Mouse (Mus musculus) frontal cortex, postnatal 10 days (tissue): ENCODE measurements around the gene Fjx1.

Experiments used
- DNase-seq, 2 experiments: peaks; one replicate each; pipeline ENCODE4 v3.0.0; 2022; ENCODE audit warnings: low spot score in 2 of 2, mixed read lengths in 1 of 2

The Fjx1 gene

DNA sequence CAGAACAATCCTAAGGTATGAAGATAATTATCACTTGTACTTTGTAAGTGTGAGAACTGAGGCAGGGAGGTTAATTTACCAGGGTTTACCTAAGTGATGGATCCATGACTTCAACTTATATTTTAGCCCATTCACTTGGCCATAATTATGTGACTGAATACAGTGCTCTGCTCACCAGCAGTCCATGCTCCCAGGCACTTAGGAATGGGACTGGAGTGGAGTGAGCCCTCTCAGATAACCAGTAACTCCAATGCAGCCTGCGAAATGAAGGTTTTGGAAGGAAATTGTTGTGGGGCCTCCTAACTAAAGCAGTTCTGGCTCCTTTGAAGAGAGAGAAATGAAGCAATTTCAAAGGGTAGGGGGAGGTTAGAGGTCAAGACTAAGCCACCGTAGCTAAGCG, 25.9 kb downstream of the Fjx1 start:
- DNase-seq, result no peak

DNA sequence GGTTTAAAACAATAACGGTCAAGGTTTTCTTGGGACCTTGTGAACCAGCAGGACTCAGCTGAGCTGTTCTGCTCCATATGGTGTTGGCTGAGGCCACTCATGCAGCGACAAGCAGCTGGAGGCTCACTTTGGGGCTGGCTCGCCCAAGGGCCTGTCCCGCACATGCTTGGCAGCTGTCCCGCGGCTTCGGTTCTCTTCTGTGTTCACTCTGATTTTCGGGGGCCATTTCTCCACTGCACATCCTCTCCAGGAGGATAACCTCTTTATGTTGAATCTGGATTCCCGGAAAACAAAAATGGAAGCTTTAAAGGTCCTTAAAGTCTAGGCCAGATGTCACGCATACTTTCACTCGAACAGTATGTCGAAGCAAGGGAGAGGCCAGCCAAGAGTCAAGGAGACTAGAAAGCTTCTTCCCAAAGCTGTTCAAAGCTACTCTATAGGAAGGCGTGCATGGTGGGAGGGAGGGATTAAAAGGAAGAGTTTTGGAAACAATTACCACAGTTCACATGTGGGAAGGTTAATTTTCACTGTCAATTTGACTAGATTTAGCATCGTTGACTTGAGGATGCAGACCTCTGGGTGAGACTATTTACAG, 36.1 kb downstream of the Fjx1 start:
- no peak for DNase-seq

DNA sequence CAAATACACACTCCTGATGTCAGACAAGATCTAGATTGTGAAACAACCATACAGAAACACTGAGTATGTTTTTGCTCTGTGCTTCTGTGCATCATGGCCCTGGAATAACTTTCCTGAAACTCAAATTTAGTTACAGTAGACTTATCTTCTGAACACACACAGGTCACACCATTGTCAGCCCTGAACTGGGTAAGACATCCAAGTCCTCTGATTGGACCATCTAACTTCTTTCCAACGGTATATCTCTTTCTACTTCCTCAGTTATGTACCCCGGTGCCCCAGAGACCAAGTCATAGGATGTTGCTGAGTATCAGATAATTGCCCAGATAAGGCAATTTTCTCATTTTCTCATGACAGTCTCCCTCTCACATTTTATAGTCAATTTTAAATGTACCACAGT, 39.6 kb downstream of the Fjx1 start:
- no peak for DNase-seq

DNA sequence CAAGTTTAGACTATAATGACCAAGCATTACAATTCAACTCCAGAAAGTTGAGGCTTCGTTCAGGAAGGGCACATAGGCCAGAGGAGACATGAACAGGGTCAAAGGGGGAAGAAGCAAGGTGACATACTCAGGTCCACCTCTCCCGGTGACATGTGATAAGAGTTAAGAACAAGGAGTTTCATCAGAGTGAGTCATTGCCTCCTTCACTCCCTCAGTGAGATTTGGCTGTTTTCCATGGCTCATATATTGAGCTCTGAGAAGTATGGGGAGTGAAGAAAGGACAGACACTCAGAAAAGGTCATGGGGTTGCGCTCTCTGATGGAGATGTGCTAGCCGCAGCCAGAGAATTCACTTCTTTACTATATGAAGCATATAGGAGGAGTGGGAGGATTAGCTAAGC, 41.7 kb downstream of the Fjx1 start:
- no peak for DNase-seq

DNA sequence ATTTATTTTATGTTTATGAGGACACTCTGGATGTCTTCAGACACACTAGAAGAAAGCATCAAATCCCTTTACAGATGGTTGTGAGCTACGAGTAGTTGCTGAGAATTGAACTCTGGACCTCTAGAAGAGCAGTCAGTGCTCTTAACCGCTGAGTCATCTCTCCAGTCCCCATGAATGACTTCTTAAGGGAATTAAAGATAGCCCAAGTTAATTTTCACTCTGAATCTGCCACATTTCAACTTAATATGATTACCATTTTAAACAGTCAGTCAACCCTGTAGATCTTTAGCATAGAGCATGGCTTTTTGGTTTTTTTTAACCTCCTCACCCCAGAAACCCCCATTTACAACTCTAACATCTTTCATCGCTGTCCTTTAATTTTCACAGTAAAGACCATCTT, 42.6 kb downstream of the Fjx1 start:
- no peak for DNase-seq

DNA sequence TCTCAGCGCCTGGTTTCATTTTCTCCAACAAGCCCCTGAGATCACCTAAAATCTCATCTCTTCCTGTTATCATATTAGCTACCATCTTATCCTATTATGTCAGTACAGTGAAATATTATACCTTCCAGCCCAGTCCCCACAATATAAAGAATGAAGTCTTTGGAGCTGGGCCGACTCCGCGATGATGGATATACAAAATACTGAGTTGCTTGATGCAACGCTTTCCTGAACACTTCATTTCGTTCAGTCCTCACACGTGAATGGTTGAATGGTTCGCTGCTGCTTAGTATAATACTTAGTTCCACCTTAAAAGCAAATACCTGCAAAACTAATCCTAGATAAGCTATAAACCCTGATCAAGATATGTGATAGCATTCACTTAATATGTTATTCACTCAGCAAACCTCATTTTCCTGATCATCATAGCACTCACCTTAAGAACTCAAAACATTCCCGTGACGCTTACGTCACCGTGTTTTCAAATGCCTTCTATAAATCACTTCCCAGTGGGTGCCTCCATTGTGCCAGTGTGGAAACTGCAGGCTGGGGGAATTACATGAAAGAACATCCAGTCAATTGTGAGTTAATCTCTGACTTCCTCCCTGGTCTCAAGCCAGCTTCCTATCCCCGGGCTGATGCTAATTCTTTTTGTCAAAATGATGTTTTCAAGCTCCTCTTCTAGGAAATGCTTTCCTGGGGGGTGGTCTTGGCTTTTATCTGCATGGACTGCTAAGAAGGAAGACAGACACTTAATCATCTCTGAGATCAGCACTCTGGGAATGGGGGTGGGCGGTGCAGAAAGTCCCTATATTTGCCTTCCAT, 44.7 kb downstream of the Fjx1 start, which contains the start of gene Trim44:
TSS of gene Trim44 (minus strand) at position 466 of the 822 bp plus-strand sequence.
- no peak for DNase-seq

DNA sequence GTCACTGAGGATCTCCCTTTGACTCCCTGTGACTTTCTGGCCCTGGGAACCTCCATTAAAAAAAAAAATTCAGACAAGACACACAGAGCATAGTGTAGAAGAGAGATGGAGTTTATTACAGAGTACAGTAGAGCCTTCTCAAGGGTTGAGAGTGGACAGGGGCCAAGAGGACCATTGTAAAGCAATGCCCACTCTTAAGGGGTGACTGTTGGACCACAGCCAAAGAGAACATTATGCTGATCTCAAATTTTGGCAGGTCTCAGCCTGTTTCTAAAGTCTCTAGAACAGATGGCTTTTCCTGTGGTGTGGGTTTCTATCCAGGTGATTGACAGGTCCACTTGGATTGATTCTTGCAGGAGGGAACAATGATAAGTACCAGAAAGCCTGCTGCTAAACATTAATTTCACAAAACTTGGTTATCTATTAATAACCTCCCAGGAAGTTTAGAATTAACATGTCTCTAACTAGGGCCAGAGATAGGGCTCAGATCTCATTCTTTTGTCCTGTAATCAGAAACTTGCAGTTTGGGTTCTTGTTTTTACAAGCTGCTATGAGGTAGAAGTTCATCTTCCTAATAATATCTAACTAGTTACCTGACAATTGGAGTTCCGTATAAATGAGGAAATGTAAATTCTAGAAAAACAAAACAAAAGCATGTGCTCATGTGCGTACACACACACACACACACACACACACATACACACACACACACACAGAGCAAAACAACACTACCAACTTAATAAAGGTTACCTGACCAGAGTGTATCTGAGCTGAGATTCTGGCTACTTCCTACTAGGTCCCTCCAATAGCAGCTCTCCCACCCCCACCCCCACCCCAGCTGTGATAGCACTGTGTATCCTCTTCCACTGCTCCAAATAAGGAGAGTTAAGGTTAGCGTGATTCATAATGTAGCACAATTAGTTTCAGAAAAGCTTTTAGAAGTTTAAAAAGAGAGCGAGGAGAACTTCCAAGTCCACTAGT, 45.7 kb downstream of the Fjx1 start:
- no peak for DNase-seq

DNA sequence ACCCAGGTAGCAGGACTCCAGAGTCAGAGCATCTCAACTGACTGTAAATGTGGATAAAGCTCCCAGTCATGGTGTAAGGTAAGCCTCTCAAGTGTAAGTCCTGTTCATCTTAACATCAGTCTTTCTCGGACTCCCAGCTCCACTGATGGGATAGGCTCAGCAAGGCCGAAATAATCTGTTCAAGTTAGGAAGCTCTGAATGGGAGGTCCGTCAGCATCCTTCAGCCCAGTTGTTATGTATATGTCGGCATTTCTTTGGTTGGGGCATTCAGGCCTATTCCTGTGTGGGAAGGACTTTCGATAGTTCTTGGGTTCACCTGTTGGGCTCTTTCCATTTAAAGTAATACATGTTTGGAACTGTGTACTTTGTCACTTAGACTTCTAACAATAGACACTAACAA, 48.3 kb downstream of the Fjx1 start:
- DNase-seq, result no peak

DNA sequence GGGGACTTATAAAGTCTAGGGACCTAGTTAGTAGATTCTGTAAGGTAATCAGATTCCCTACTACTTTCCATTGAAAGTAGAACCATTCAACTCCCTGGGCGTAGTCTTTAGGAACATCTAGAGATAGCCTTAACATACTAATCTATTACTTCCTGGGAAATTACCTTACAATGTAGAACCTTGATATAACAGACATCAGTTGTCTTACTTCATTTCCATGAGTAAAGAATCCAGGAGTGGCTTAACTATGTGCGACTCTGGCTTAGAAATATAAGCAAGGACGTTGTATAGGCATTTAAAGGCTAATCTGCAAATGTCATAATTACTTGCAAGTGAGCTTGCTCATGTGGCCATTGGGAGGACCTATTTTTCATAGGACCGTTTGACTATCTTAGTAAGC, 49.0 kb downstream of the Fjx1 start:
- DNase-seq, result no peak

DNA sequence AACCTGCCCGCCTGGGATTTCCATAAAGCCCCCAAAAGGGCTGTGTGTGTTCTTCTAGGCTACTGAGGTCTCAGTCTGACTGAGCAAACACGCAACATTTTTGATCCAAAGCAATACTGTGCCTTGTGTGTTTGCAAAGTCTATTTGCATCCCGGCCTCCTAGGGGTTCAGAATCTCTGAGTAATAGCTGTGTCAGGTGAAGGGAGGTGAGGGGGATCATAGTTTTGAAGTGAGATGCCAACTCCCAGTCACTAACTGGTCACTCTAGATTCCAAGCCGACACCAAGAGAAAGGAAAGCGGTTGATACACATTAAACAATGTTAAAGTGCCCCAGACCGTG, 51.0 kb downstream of the Fjx1 start:
- DNase-seq, result no peak

DNA sequence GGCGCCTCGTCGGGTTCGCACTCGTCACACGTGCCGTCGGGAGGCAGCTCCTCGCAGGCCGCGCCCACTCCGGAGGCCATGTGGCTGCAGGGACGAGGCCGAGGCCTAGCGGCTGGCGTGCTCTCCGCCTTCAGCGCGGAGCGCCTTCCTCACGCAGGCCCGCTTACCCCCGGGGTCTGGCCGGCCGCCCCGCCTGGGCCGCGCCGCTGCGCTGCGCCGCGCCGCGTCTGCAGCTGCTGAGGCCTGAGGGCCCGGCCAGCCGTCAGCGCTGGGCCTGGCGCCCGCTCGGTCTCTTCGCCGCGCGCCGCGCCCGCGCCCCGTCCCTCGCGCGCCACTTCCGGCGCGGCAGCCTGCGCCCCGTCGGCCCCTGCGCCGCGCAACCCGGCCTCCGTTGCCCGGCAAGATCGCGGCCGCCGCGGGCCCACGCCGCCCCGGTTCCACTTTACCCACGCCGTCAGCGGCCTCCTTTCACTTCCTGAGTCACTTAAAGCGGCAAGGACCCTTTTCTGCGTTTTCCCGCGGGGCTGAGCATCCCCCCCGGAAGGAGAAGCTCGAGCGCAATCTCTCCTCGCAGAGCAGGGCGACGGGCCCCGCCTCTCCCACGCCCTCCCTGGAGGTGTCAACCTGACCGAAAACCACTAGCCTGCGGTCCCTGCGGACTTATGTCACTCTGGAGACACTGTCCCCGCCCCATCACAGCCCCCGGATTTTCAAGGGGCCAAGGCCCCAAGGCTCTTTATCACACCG, 51.5 kb downstream of the Fjx1 start:
- DNase-seq, result peak; percentile 83 to 88

DNA sequence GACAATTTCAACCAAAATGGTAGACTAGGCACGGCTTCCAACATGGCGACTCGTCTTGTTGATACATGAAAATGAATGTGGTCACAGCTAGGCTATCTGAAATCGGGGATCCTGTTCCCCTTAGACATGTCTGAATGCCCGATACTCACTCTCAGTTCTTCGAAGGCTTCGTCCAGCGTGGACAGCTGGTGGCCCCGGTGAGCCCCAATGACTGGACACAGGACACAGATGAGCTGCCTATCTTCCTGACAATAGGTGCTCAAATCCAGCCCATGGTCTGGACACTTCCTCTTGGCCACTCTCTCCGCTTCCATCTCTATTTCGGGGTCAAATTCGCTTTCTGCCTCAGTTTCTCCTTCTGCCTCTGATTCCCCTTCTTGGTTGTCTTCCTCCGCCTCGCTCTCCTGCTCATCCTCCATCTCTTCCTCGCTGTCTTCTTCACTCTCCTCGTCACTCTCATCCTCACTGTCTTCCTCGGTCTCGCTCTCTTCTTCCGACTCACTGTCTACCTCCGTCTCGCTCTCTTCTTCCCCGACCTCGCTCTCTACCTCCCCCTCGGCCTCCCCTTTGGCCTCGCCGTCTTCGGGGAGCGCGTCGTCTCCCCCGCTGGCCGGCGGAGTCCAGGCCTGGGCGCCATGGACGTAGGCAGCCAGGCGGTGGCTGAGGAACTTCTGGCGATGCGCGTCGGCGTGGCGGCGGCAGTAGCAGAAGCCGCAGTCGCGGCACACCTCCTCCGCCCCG, 52.3 kb downstream of the Fjx1 start:
- peak in 1 of 2 experiments; percentile 10 for DNase-seq
